Mouse (Mus musculus) neural tube, embryonic 12.5 days (tissue): ENCODE measurements around the gene Copz1. TPM values are rescaled to one million over a fixed set of nuclear protein-coding genes. Genes with fewer than 3 reads are reported as not detected.
A peak's percentile ranks its signal among the peaks of the same experiment; 100 is the strongest.

Source experiments
- ATAC-seq: fragments of 200-750 bp; cut with Nextera tagmentation; 2 replicates; pipeline ENCODE4 v1.8.0; 2017; ENCODE audit warnings: low read depth, mild to moderate bottlenecking, moderate TSS enrichment, moderate library complexity; ENCODE audit not compliant: low FRiP score
- H3K27ac ChIP-seq: fragments of 300-500 bp; sonication (generic); 2 replicates; pipeline ENCODE4 v1.5.1; 2016
- H3K27me3 ChIP-seq: fragments of 300-500 bp; sonication (generic); replicated peaks from 2 replicates; pipeline ENCODE4 v1.6.1; 2016; ENCODE audit warnings: mild to moderate bottlenecking
- H3K36me3 ChIP-seq: fragments of 300-500 bp; sonication (generic); 2 replicates; pipeline ENCODE4 v1.6.1; 2016; ENCODE audit warnings: mild to moderate bottlenecking
- H3K4me1 ChIP-seq: fragments of 300-500 bp; sonication (generic); 2 replicates; pipeline ENCODE4 v1.6.1; 2016
- H3K4me2 ChIP-seq: fragments of 300-500 bp; sonication (generic); replicated peaks from 2 replicates; pipeline ENCODE4 v1.6.1; 2016; ENCODE audit warnings: mild to moderate bottlenecking
- H3K4me3 ChIP-seq: fragments of 300-500 bp; sonication (generic); 2 replicates; pipeline ENCODE4 v1.5.1; 2016
- H3K9ac ChIP-seq: fragments of 300-500 bp; sonication (generic); 2 replicates; pipeline ENCODE4 v1.6.1; 2016; ENCODE audit warnings: mild to moderate bottlenecking
- H3K9me3 ChIP-seq: fragments of 300-500 bp; sonication (generic); 2 replicates; pipeline ENCODE4 v1.6.1; 2016; ENCODE audit warnings: mild to moderate bottlenecking
- WGBS: fragments of 180-500 bp; shearing (Covaris S2); methylation state at CpG from one replicate; pipeline ENCODE4 v1.1.7; 2016; 5-methylcytosine and 5-hydroxymethylcytosine counted together
- polyA plus RNA-seq: library from polyadenylated mRNA; unstranded; fragments of >200 nt; fragmentation: Nextera tagmentation; extraction: Ambion mirVana; gene quantifications from 2 replicates; pipeline ENCODE4 v1.2.1, GENCODE M21; 2016

Copz1 gene
- polyA plus RNA-seq, 1 experiment from 2014 or later, result 243 TPM

- Histone ChIP-seq H3K36me3 (no peaks in the 10 kb centered on the region), H3K27me3 (peaks cover 3% of the 10 kb centered on the region; the same call in 1 of the 2 replicates), H3K9me3 (no peaks in the 10 kb centered on the region), H3K27ac (peak overlapping the region; percentile 99), H3K4me2 (peak overlapping the region; percentile 66), H3K4me3 (peak overlapping the region; percentile 25), H3K9ac (peak overlapping the region; percentile 59), H3K4me1 (peaks cover 63% of the 10 kb centered on the region)
- 16% methylated on average over 8 of the region's 8 CpGs for WGBS
- ATAC-seq, result no peak
Observed at GRCm38 (mm10) chr15:103305792-103306645, 33.5 kb downstream of the Copz1 start.

- ATAC-seq, result no peak
- no peak overlapping the region for H3K27ac ChIP-seq
- H3K9ac ChIP-seq, result 0 out of 2 replicates have a peak overlapping the region, but pooled peaks have one; percentile 19
- under 1% methylated on average over 7 of the region's 7 CpGs for WGBS
- no peaks in the 10 kb centered on the region for H3K9me3 ChIP-seq
- H3K4me1 ChIP-seq, result peaks cover 52% of the 10 kb centered on the region
- H3K27me3 ChIP-seq, result peaks cover 3% of the 10 kb centered on the region; the same call in 1 of the 2 replicates
- no peaks in the 10 kb centered on the region for H3K36me3 ChIP-seq
- H3K4me2 ChIP-seq, result peak overlapping the region; percentile 35
- H3K4me3 ChIP-seq, result no peak overlapping the region
Observed at GRCm38 (mm10) chr15:103307125-103307524, 34.6 kb downstream of the Copz1 start.

- Histone ChIP-seq H3K9ac (peak overlapping the region; percentile 40; the same call in 1 of the 2 replicates), H3K27ac (no peak overlapping the region), H3K27me3 (peaks cover 3% of the 10 kb centered on the region; the same call in 1 of the 2 replicates), H3K36me3 (no peaks in the 10 kb centered on the region), H3K4me3 (no peak overlapping the region), H3K9me3 (no peaks in the 10 kb centered on the region), H3K4me2 (peak overlapping the region; percentile 30), H3K4me1 (peaks cover 41% of the 10 kb centered on the region)
- WGBS, result 45% methylated on average over 28 of the region's 28 CpGs
- ATAC-seq, result no peak
Observed at GRCm38 (mm10) chr15:103308056-103308875, 35.8 kb downstream of the Copz1 start.

GRCm38 (mm10) chr15:103308876-103309580 is 36.5 kb downstream of the Copz1 start:
- 68% methylated on average over 26 of the region's 26 CpGs for WGBS
- Histone ChIP-seq H3K4me1 (peaks cover 38% of the 10 kb centered on the region), H3K9me3 (no peaks in the 10 kb centered on the region), H3K27ac (no peak overlapping the region), H3K9ac (peak overlapping the region; percentile 40; the same call in 1 of the 2 replicates), H3K36me3 (no peaks in the 10 kb centered on the region), H3K4me3 (no peak overlapping the region), H3K27me3 (peaks cover 3% of the 10 kb centered on the region; the same call in 1 of the 2 replicates), H3K4me2 (peak overlapping the region; percentile 30)
- no peak for ATAC-seq

- WGBS, result 73% methylated on average over 6 of the region's 6 CpGs
- H3K27me3 ChIP-seq, result peaks cover 3% of the 10 kb centered on the region; the same call in 1 of the 2 replicates
- no peak within 1 kb of the TSS for H3K4me2 ChIP-seq
- H3K9me3 ChIP-seq, result no peaks in the 10 kb centered on the region
- H3K27ac ChIP-seq, result no peak within 1 kb of the TSS
- peaks cover 40% of the 10 kb centered on the region for H3K4me1 ChIP-seq
- no peak within 1 kb of the TSS for H3K4me3 ChIP-seq
- ATAC-seq, result no peak
- H3K36me3 ChIP-seq, result no peaks in the 10 kb centered on the region
- H3K9ac ChIP-seq, result no peak within 1 kb of the TSS
Observed at GRCm38 (mm10) chr15:103310365-103310910, 37.9 kb downstream of the Copz1 start, which contains the start of gene Gpr84. Gene Gpr84, minus strand, starts transcription at chr15:103310612.

- H3K4me1 ChIP-seq, result peaks cover 25% of the 10 kb centered on the region
- ATAC-seq, result no peak
- peaks cover 32% of the 10 kb centered on the region for H3K36me3 ChIP-seq
- peak overlapping the region; percentile 68 for H3K4me2 ChIP-seq
- H3K27me3 ChIP-seq, result peaks cover 1% of the 10 kb centered on the region; the same call in 1 of the 2 replicates
- no peak overlapping the region; the same call in 1 of the 2 replicates for H3K27ac ChIP-seq
- WGBS, result 11% methylated on average over 18 of the region's 18 CpGs
- no peaks in the 10 kb centered on the region for H3K9me3 ChIP-seq
- peak overlapping the region; percentile 26; the same call in 1 of the 2 replicates for H3K4me3 ChIP-seq
- 0 out of 2 replicates have a peak overlapping the region, but pooled peaks have one; percentile 54 for H3K9ac ChIP-seq
Observed at GRCm38 (mm10) chr15:103313495-103314095, 41.1 kb downstream of the Copz1 start.

GRCm38 (mm10) chr15:103314181-103314580 is 41.7 kb downstream of the Copz1 start:
- ATAC-seq, result no peak
- H3K36me3 ChIP-seq, result peaks cover 33% of the 10 kb centered on the region
- peak overlapping the region; percentile 26; the same call in 1 of the 2 replicates for H3K4me3 ChIP-seq
- peak overlapping the region; percentile 54; the same call in 1 of the 2 replicates for H3K9ac ChIP-seq
- H3K27ac ChIP-seq, result no peak overlapping the region
- peaks cover 23% of the 10 kb centered on the region for H3K4me1 ChIP-seq
- no peaks in the 10 kb centered on the region; the same call in 1 of the 2 replicates for H3K27me3 ChIP-seq
- WGBS, result 29% methylated on average over 22 of the region's 22 CpGs
- peak overlapping the region; percentile 68 for H3K4me2 ChIP-seq
- H3K9me3 ChIP-seq, result no peaks in the 10 kb centered on the region

- Histone ChIP-seq H3K9ac (peak overlapping the region; percentile 54), H3K4me3 (peak overlapping the region; percentile 26), H3K36me3 (peaks cover 36% of the 10 kb centered on the region), H3K27ac (no peak overlapping the region), H3K4me2 (peak overlapping the region; percentile 68), H3K27me3 (no peaks in the 10 kb centered on the region), H3K4me1 (peaks cover 25% of the 10 kb centered on the region), H3K9me3 (no peaks in the 10 kb centered on the region)
- ATAC-seq, result peak; percentile 85
- WGBS, result 5% methylated on average over 18 of the region's 18 CpGs
Observed at GRCm38 (mm10) chr15:103315011-103315502, 42.5 kb downstream of the Copz1 start.

- no peak for ATAC-seq
- WGBS, result 94% methylated on average over 10 of the region's 10 CpGs
- Histone ChIP-seq H3K4me3 (no peak overlapping the region), H3K9ac (no peak overlapping the region), H3K27me3 (no peaks in the 10 kb centered on the region), H3K4me1 (peaks cover 31% of the 10 kb centered on the region), H3K36me3 (peaks cover 40% of the 10 kb centered on the region), H3K27ac (no peak overlapping the region), H3K4me2 (no peak overlapping the region), H3K9me3 (no peaks in the 10 kb centered on the region)
Observed at GRCm38 (mm10) chr15:103315979-103316776, 43.7 kb downstream of the Copz1 start.

GRCm38 (mm10) chr15:103317120-103317519 is 44.6 kb downstream of the Copz1 start:
- Histone ChIP-seq H3K27me3 (no peaks in the 10 kb centered on the region), H3K4me1 (peaks cover 40% of the 10 kb centered on the region), H3K36me3 (peaks cover 40% of the 10 kb centered on the region), H3K9me3 (no peaks in the 10 kb centered on the region), H3K27ac (no peak overlapping the region), H3K4me2 (no peak overlapping the region), H3K4me3 (no peak overlapping the region), H3K9ac (no peak overlapping the region)
- ATAC-seq, result no peak
